Mouse (Mus musculus) embryonic facial prominence, embryonic 14.5 days (tissue): ENCODE measurements around the gene Pabpc1l. TPM values are rescaled to one million over a fixed set of nuclear protein-coding genes. Genes with fewer than 3 reads are reported as not detected.
A peak's percentile ranks its signal among the peaks of the same experiment; 100 is the strongest.
"Not testable (repeated sequence)": the region's sequence is repeated elsewhere in the genome, so short reads cannot be mapped to it uniquely, and the experiment has no call there.

ENCODE experiments used
- ATAC-seq: fragments of 200-750 bp; cut with Nextera tagmentation; 2 replicates; pipeline ENCODE4 v1.8.0; 2017; ENCODE audit warnings: low read depth, moderate number of reproducible peaks, moderate TSS enrichment
- DNase-seq: peaks from one replicate; pipeline ENCODE4 v3.0.0-alpha.2; 2015; ENCODE audit warnings: low spot score
- H3K27ac ChIP-seq: fragments of 300-500 bp; sonication (generic); replicated peaks from 2 replicates; pipeline ENCODE4 v1.5.1; 2014; ENCODE audit warnings: low read depth, mild to moderate bottlenecking, low read length, moderate library complexity
- H3K27me3 ChIP-seq: fragments of 300-500 bp; sonication (generic); replicated peaks from 2 replicates; pipeline ENCODE4 v1.6.1; 2014; ENCODE audit warnings: low read length; ENCODE audit not compliant: control insufficient read depth, insufficient read depth
- H3K36me3 ChIP-seq: fragments of 300-500 bp; sonication (generic); 2 replicates; pipeline ENCODE4 v1.6.1; 2014; ENCODE audit warnings: low read length, mixed read lengths; ENCODE audit not compliant: control insufficient read depth, insufficient read depth
- H3K4me1 ChIP-seq: fragments of 300-500 bp; sonication (generic); 2 replicates; pipeline ENCODE4 v1.6.1; 2014; ENCODE audit warnings: antibody characterized with exemption, low read length; ENCODE audit not compliant: control insufficient read depth, insufficient read depth
- H3K4me2 ChIP-seq: fragments of 300-500 bp; sonication (generic); 2 replicates; pipeline ENCODE4 v1.6.1; 2014; ENCODE audit warnings: low read depth, mild to moderate bottlenecking, low read length, moderate library complexity, mixed read lengths
- H3K4me3 ChIP-seq: fragments of 300-500 bp; sonication (generic); 2 replicates; pipeline ENCODE4 v1.5.1; 2014; ENCODE audit warnings: low read depth, mild to moderate bottlenecking, low read length
- H3K9ac ChIP-seq: fragments of 300-500 bp; sonication (generic); 2 replicates; pipeline ENCODE4 v1.6.1; 2014; ENCODE audit warnings: low read depth, mild to moderate bottlenecking, low read length, moderate library complexity, mixed read lengths
- H3K9me3 ChIP-seq: fragments of 300-500 bp; sonication (generic); 2 replicates; pipeline ENCODE4 v1.6.1; 2016; ENCODE audit warnings: low read length; ENCODE audit not compliant: control insufficient read depth
- WGBS: fragments of 180-500 bp; shearing (Covaris S2); extraction: QIAGEN DNeasy Blood & Tissue Kit; methylation state at CpG from one replicate; pipeline ENCODE4 v1.1.7; 2014; 5-methylcytosine and 5-hydroxymethylcytosine counted together
- polyA plus RNA-seq: library from polyadenylated mRNA; unstranded; fragments of >200 nt; fragmentation: Nextera tagmentation; extraction: Ambion mirVana; gene quantifications from 2 replicates; pipeline ENCODE4 v1.2.1, GENCODE M21; 2014

Pabpc1l gene
- polyA plus RNA-seq, 1 experiment from 2014 or later: 2.8 TPM

DNA sequence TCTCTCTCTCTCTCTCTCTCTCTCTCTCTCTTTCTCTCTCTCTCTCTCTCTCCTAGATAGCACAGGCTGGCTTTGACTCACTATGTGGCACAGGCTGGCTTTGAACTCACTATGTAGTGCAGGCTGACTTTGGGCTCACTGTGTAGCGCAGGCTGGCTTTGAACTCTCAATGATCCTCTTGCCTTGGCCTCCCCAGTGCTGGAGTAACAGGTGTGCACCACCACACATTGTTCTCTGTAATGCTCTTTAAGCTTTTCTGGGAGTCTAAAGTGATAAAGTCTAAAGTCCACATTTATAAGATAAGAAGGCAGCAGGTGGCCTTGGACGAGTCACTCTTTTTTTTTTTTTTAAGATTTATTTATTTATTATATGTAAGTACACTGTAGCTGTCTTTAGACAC lies 16.3 kb downstream of the Pabpc1l start:
- Histone ChIP-seq H3K4me3 (no peak overlapping the region), H3K9ac (no peak overlapping the region), H3K4me1 (no peaks in the 10 kb centered on the region), H3K9me3 (no peaks in the 10 kb centered on the region), H3K27me3 (no peaks in the 10 kb centered on the region), H3K27ac (no peak overlapping the region), H3K4me2 (no peak overlapping the region), H3K36me3 (no peaks in the 10 kb centered on the region)
- no peak for ATAC-seq
- DNase-seq: no peak
- WGBS: 88% methylated on average over 2 of the region's 2 CpGs

DNA sequence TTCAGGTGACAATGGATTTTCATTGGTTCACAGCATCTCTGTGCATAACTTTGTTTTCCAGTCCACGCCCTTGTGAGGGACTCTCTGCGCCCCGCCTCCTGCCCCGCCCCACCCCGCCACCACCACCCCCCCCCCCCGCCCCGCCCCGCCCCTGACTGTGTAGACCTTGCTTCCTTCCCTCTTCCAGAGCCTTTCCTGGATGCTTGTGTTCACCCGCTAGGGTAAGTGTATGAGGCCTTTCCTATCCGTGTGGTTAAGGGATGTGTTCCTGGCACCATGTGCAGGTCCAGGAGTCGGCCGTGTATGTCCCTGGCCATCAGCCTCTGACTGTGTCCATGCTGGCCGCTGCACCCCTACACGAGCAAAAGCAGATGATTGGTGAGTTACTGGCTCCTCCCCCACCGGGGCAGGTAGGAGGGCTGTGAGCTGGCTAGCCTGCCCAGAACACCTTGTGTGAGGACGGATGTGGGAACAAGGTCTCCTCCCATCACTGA lies 22.0 kb downstream of the Pabpc1l start:
- no peaks in the 10 kb centered on the region for H3K27me3 ChIP-seq
- peak; percentile 79 for ATAC-seq
- peaks cover 8% of the 10 kb centered on the region; the same call in 1 of the 2 replicates for H3K36me3 ChIP-seq
- H3K27ac ChIP-seq: no peak overlapping the region
- no peaks in the 10 kb centered on the region for H3K4me1 ChIP-seq
- H3K4me2 ChIP-seq: peak overlapping the region; percentile 43
- peak overlapping the region; percentile 18; the same call in 1 of the 2 replicates for H3K4me3 ChIP-seq
- H3K9ac ChIP-seq: no peak overlapping the region; the same call in 1 of the 2 replicates
- WGBS: 5% methylated on average over 10 of the region's 16 CpGs
- DNase-seq: peak; percentile 35
- H3K9me3 ChIP-seq: no peaks in the 10 kb centered on the region

GRCm38 (mm10) chr2:164053767-164054166 lies 28.5 kb downstream of the Pabpc1l start:
- Histone ChIP-seq H3K9ac (no peak overlapping the region), H3K4me2 (no peak overlapping the region), H3K4me3 (no peak overlapping the region), H3K27me3 (no peaks in the 10 kb centered on the region), H3K4me1 (no peaks in the 10 kb centered on the region), H3K9me3 (no peaks in the 10 kb centered on the region), H3K36me3 (peaks cover 69% of the 10 kb centered on the region), H3K27ac (no peak overlapping the region)
- WGBS: 86% methylated on average over 8 of the region's 8 CpGs
- ATAC-seq: no peak
- no peak for DNase-seq

- Histone ChIP-seq H3K4me3 (no peak overlapping the region), H3K9me3 (no peaks in the 10 kb centered on the region), H3K27me3 (no peaks in the 10 kb centered on the region), H3K27ac (no peak overlapping the region), H3K4me2 (no peak overlapping the region), H3K9ac (no peak overlapping the region), H3K4me1 (no peaks in the 10 kb centered on the region), H3K36me3 (peaks cover 78% of the 10 kb centered on the region)
- DNase-seq: no peak
- no peak for ATAC-seq
- 86% methylated on average over 7 of the region's 8 CpGs for WGBS
These were observed 29.4 kb downstream of the Pabpc1l start for GRCm38 (mm10) chr2:164054671-164055070.

DNA sequence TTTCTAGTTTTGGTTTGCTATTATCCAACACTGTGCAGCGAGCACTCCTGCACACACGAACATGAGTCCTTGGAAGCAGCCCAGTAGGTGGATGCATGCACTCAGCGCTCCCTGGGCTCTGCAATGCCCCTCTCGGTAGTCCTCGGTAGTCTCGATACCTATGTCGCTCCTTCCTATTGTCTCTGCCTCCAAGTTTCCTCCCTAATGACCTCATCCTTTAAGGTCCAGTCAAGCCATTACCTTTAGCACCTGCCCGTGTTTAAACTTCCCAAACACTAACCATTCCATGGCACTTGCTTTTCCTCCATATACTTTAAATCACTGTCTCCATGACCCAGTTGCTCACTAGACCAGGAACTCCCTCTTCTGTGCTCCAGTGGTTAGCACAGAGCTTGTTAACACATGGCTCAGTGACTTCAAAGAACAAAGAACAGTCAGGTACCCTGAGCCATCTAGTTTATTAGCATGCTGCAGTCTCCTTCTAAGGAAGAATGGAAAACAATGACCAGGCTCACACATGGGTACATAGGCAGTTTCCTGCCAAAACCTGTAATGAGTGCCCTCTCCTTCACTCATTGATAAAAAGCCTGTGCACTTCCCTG lies 34.5 kb downstream of the Pabpc1l start:
- no peak overlapping the region for H3K9ac ChIP-seq
- WGBS: 93% methylated on average over 8 of the region's 8 CpGs
- H3K27ac ChIP-seq: no peak overlapping the region
- no peaks in the 10 kb centered on the region for H3K9me3 ChIP-seq
- ATAC-seq (no peak), DNase-seq (no peak)
- H3K4me1 ChIP-seq: no peaks in the 10 kb centered on the region
- H3K4me3 ChIP-seq: no peak overlapping the region
- no peak overlapping the region for H3K4me2 ChIP-seq
- no peaks in the 10 kb centered on the region for H3K27me3 ChIP-seq
- H3K36me3 ChIP-seq: peaks cover 88% of the 10 kb centered on the region

DNA sequence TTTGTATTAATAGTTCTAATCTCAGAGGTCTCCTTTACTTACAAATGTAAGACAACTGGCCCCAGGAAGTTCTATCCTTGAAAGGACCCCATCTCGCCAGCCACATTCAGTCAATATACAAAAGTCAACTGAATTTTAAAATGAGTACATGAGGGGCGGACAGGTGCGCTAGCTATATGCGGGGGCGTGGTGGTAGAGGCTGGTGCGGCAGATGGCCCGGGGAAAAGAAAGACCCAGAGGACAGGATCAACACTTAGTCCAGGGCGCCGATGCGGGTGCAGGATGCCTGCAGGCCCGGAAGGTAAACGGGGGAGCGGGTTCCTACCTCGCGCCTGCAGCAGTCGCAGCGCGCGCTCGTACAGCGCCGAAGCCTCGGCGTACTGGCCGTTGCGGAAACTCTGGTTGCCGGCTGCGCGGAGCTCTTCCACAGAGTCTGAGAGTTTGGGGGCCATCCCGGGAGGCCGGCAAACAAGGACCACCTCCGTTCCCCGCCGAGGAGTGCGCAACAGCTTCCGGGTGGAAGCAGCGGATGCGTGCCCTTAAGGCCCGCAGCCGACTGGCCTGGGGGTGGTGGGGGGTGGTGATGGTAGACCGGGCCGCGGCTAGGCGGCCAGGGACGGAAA lies 45.0 kb downstream of the Pabpc1l start, which contains the start of gene Stk4:
TSS of gene Stk4 (plus strand) at position 181 of the 623 bp plus-strand sequence.
- DNase-seq: peak; percentile 42
- ATAC-seq: peak; percentile 15
- Histone ChIP-seq H3K4me3 (peak within 1 kb of the TSS; percentile 98), H3K4me1 (peaks cover 19% of the 10 kb centered on the region), H3K9ac (peak within 1 kb of the TSS; percentile 90), H3K9me3 (no peaks in the 10 kb centered on the region), H3K36me3 (peaks cover 23% of the 10 kb centered on the region), H3K4me2 (peak within 1 kb of the TSS; percentile 92), H3K27me3 (no peaks in the 10 kb centered on the region), H3K27ac (peak within 1 kb of the TSS; percentile 91)
- WGBS: under 1% methylated on average over 13 of the region's 45 CpGs

DNA sequence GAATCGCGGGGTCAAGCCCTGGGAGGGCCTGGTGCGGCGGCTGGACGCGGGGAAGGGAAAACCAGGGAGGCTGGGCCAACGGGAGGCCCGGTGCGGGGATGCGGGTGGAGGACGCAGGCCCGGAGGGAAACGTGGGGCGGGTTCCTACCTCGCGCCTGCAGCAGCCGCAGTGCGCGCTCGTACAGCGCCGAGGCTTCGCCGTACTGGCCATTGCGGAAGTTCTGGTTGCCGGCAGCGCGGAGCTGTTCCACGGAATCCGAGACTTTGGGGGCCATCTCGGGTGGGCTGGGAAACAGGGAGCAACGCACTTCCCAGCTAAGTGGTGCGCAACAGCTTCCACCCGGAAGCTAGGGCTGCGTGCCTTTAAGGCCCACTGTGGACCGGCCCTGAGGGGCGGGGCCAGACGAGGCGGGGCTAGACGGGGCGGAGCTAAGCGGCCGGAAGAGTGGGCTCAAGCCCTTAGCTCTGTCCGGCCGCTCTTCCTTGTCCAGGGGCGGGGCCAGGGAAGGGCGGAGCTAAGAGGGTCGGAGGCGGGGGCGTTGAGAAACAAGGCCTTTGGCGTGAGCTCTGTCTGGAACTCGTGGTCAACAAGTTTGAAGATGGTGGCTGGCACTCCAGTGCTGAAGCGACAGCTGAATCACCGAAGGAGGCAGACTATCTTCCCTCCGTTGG lies 45.7 kb downstream of the Pabpc1l start, which contains the start of gene Tomm34:
TSS of gene Tomm34 (minus strand) at position 405 of the 672 bp plus-strand sequence.
- peaks cover 22% of the 10 kb centered on the region for H3K4me1 ChIP-seq
- H3K27ac ChIP-seq: peak within 1 kb of the TSS; percentile 91
- peak within 1 kb of the TSS; percentile 92 for H3K4me2 ChIP-seq
- 1% methylated on average over 45 of the region's 55 CpGs for WGBS
- peak within 1 kb of the TSS; percentile 90 for H3K9ac ChIP-seq
- peak; percentile 96 for DNase-seq
- peak within 1 kb of the TSS; percentile 98 for H3K4me3 ChIP-seq
- peaks cover 17% of the 10 kb centered on the region for H3K36me3 ChIP-seq
- no peaks in the 10 kb centered on the region for H3K9me3 ChIP-seq
- peak; percentile 96 for ATAC-seq
- H3K27me3 ChIP-seq: no peaks in the 10 kb centered on the region

DNA sequence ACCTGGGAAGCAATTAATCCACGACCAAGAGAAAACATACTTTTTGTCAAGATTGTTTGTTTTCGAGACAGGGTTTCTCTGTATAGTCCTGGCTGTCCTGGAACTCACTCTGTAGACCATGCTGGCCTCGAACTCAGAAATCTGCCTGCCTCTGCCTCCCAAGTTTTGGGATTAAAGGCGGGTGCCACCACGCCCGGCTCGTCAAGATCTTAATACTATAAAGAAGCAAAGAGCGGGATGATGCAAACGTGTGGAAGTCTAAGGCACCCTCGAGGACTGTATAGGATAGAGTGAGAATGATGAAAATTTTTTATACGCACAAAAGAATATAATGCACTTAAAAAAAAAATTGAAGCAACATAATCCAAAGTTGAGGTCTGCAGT lies 46.2 kb downstream of the Pabpc1l start:
- not testable (repeated sequence) for ATAC-seq, H3K9ac ChIP-seq, H3K27me3 ChIP-seq, DNase-seq, H3K9me3 ChIP-seq
- peak overlapping the region; percentile 92 for H3K4me2 ChIP-seq
- H3K36me3 ChIP-seq: peaks cover 12% of the 10 kb centered on the region
- WGBS: 73% methylated on average over 11 of the region's 11 CpGs
- H3K27ac ChIP-seq: peak overlapping the region; percentile 91; the same call in 1 of the 2 replicates
- peak overlapping the region; percentile 98 for H3K4me3 ChIP-seq
- peaks cover 22% of the 10 kb centered on the region for H3K4me1 ChIP-seq
